Comparison of ENCODE assay signal across 8 mouse cellular contexts in genomic region chr16:85747589-85748360, GRCm38 (mm10). TPM values are rescaled to one million over a fixed set of nuclear protein-coding genes. Genes with fewer than 3 reads are reported as not detected.
DNase-seq lines count a peak whose midpoint lies in the region; ATAC-seq and TF ChIP-seq lines count a peak whose summit lies in the region.

No protein-coding gene starts in this region.

- no peak for TF ChIP-seq POLR2A in liver, adult 2 months (IDR thresholded peaks at IDR 0.05; ENCODE audit: extremely low read depth, insufficient read depth, low read length)

- no peak for ATAC-seq in liver, embryonic 12.5 days
- peak; percentile 97 for ATAC-seq in heart, embryonic 16.5 days (replicated peaks; ENCODE audit: extremely low read depth, insufficient read depth, low FRiP score)
- peak; percentile 72; the same call in 1 of the 2 replicates for ATAC-seq in stomach, embryonic 14.5 days (ENCODE audit: insufficient number of reproducible peaks, insufficient read depth, low FRiP score, low read depth)

- no peak for TF ChIP-seq CTCF in liver, adult 2 months (IDR thresholded peaks at IDR 0.05; ENCODE audit: low read depth, low read length)

- no peak overlapping the region for H3K9ac ChIP-seq in liver, adult 2 months (ENCODE audit: low read depth, low read length)
- no peak overlapping the region for H3K9ac ChIP-seq in liver, embryonic 12.5 days
- H3K9ac ChIP-seq in heart, embryonic 16.5 days (ENCODE audit: low read length): no peak overlapping the region
- no peak overlapping the region for H3K9ac ChIP-seq in stomach, embryonic 14.5 days (replicated peaks; ENCODE audit: low read depth, low read length)

- H3K9me3 ChIP-seq in liver, embryonic 12.5 days (replicated peaks): no peaks in the 10 kb centered on the region
- no peaks in the 10 kb centered on the region for H3K9me3 ChIP-seq in heart, embryonic 16.5 days (replicated peaks; ENCODE audit: control insufficient read depth, low read length)
- no peaks in the 10 kb centered on the region for H3K9me3 ChIP-seq in stomach, embryonic 14.5 days (ENCODE audit: control insufficient read depth, low read depth, low read length)

- no peaks in the 10 kb centered on the region for H3K27me3 ChIP-seq in liver, adult 2 months (ENCODE audit: control insufficient read depth, insufficient read depth, low read length)
- H3K27me3 ChIP-seq in liver, embryonic 12.5 days (replicated peaks): no peaks in the 10 kb centered on the region
- H3K27me3 ChIP-seq in heart, embryonic 16.5 days (ENCODE audit: control insufficient read depth, insufficient read depth, low read length): no peaks in the 10 kb centered on the region
- H3K27me3 ChIP-seq in stomach, embryonic 14.5 days (ENCODE audit: control insufficient read depth, insufficient read depth, low read length): no peaks in the 10 kb centered on the region

- peak; percentile 9 for DNase-seq in liver, adult 2 months (ENCODE audit: extremely low read depth, low read depth, low spot score)
- peak; percentile 11 to 32 for DNase-seq in cerebellum, adult 18-20 months
- peak; percentile 48 to 83 for DNase-seq in kidney, postnatal 25 days
- DNase-seq in c-Kit-positive CD71-positive TER-119-positive erythroid progenitor cells, embryonic 14.5 days (ENCODE audit: low spot score): no peak
- no peak for DNase-seq in right cerebral cortex, postnatal 4 days

- WGBS in liver, adult 2 months: 74% methylated on average over 16 of the region's 16 CpGs
- 67% methylated on average over 16 of the region's 16 CpGs for WGBS in liver, embryonic 12.5 days (ENCODE audit: insufficient replicate concordance)
- WGBS in heart, embryonic 16.5 days: 15% methylated on average over 16 of the region's 16 CpGs
- 18% methylated on average over 16 of the region's 16 CpGs for WGBS in stomach, embryonic 14.5 days

- no peak overlapping the region for H3K4me2 ChIP-seq in liver, embryonic 12.5 days
- peak overlapping the region; percentile 24 for H3K4me2 ChIP-seq in heart, embryonic 16.5 days (ENCODE audit: low read depth, low read length)
- H3K4me2 ChIP-seq in stomach, embryonic 14.5 days (replicated peaks; ENCODE audit: low read depth, low read length): peak overlapping the region; percentile 28

- H3K4me1 ChIP-seq in liver, adult 2 months (ENCODE audit: control insufficient read depth, insufficient read depth, low read length): no peaks in the 10 kb centered on the region
- no peaks in the 10 kb centered on the region for H3K4me1 ChIP-seq in liver, embryonic 12.5 days
- peaks cover 21% of the 10 kb centered on the region for H3K4me1 ChIP-seq in heart, embryonic 16.5 days (ENCODE audit: control insufficient read depth, insufficient read depth, low read length)
- no peaks in the 10 kb centered on the region for H3K4me1 ChIP-seq in stomach, embryonic 14.5 days (ENCODE audit: control insufficient read depth, insufficient read depth, low read length)

- no peak overlapping the region for H3K27ac ChIP-seq in liver, adult 2 months (replicated peaks; ENCODE audit: insufficient read depth, low read depth, low read length)
- no peak overlapping the region for H3K27ac ChIP-seq in liver, embryonic 12.5 days
- peak overlapping the region; percentile 76 for H3K27ac ChIP-seq in heart, embryonic 16.5 days (ENCODE audit: low read length)
- 0 out of 2 replicates have a peak overlapping the region, but pooled peaks have one; percentile 28 for H3K27ac ChIP-seq in stomach, embryonic 14.5 days (ENCODE audit: low read length)

- H3K36me3 ChIP-seq in liver, adult 2 months (ENCODE audit: control insufficient read depth, insufficient read depth, low read length): no peaks in the 10 kb centered on the region
- H3K36me3 ChIP-seq in liver, embryonic 12.5 days: no peaks in the 10 kb centered on the region
- no peaks in the 10 kb centered on the region for H3K36me3 ChIP-seq in heart, embryonic 16.5 days (ENCODE audit: control insufficient read depth, insufficient read depth)
- H3K36me3 ChIP-seq in stomach, embryonic 14.5 days (ENCODE audit: control insufficient read depth, insufficient read depth, low read length): no peaks in the 10 kb centered on the region

- no peaks in the 10 kb centered on the region for H3K79me2 ChIP-seq in liver, adult 2 months (ENCODE audit: control insufficient read depth, insufficient read depth, low read length)

- H3K4me3 ChIP-seq in liver, adult 2 months (ENCODE audit: insufficient read depth, low read depth, low read length): no peak overlapping the region
- H3K4me3 ChIP-seq in liver, embryonic 12.5 days: no peak overlapping the region
- no peak overlapping the region; the same call in 1 of the 2 replicates for H3K4me3 ChIP-seq in heart, embryonic 16.5 days (ENCODE audit: low read length)
- no peak overlapping the region for H3K4me3 ChIP-seq in stomach, embryonic 14.5 days (ENCODE audit: low read depth, low read length)

RNA-seq across cellular contexts. Expression of gene Adamts1, which starts 55.1 kb away (rescaled TPM):
- 8.9 and 12.1 TPM in 2 replicates for total RNA-seq in liver, adult 2 months (2014; rRNA removed)
- 5.1 and 9.4 TPM in 2 replicates for polyA plus RNA-seq in liver, adult 2 months (2012; rRNA removed)
- 14.3 and 14.5 TPM in 2 replicates for polyA plus RNA-seq in liver, embryonic 12.5 days (2016; fragmentation: Nextera tagmentation; extraction: Ambion mirVana)
- polyA plus RNA-seq in heart, embryonic 16.5 days (2015; fragmentation: Nextera tagmentation; extraction: Ambion mirVana): 40.1 and 47.4 TPM in 2 replicates
- polyA plus RNA-seq in stomach, embryonic 14.5 days (2014; fragmentation: Nextera tagmentation; extraction: Ambion mirVana): 20.1 and 26.9 TPM in 2 replicates

Comparison
In these comparisons a context has a peak if more than half of its experiments do, and no peak if none do; other contexts are left out.
1. DNase-seq: peak in liver, adult 2 months (single experiment), cerebellum, adult 18-20 months (2 of 2) and kidney, postnatal 25 days (2 of 2); none in c-Kit-positive CD71-positive TER-119-positive erythroid progenitor cells, embryonic 14.5 days (single experiment) and right cerebral cortex, postnatal 4 days (single experiment).
2. H3K27ac ChIP-seq: peak in heart, embryonic 16.5 days (single experiment) and stomach, embryonic 14.5 days (single experiment); none in liver, adult 2 months (single experiment) and liver, embryonic 12.5 days (single experiment).